Mouse (Mus musculus) telencephalon, adult 2 months (tissue): ENCODE measurements at regions not wholly inside any gene's neighbourhood (a gene's known extent, or its start where the extent isn't known, plus 50 kb on each side); places are given as distances from the start of the nearest gene placed in this dataset.

Source experiments
- DNase-seq: peaks from one replicate; pipeline ENCODE4 v3.0.0-alpha.2; 2011; ENCODE audit warnings: low read depth, low spot score

DNA sequence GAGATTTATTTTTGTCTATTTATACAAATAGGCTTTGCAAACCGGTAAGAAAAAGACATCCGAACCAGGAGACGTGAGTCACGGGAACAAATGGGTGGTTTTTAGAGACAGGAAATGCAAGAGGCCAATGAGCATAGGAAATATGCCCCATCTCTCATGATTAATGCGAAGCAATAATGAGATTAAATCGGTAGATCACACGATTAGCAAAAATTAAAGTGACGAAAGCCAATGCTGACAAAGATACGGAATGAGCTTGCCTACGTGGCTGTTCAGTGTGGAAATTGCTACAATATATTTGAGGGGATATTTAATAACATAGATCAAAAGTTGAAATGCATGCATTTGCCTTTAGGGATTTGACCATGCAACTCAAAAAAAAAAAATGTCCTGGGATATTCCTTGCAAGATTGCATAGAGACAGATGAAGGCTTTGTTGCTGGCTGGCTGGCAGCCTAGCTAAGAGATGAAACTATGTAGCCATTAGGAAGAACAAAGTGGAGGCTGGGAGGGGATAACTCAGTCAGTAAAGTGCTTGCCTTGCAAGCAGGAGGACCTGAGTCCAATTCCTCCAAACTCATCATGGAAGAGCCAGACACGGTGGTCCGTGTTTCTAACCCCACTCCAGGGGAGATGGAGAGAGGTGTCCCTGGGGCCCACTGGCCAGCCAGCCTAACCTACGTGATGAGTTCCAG is 60.2 kb upstream of the Unc5b start:
- DNase-seq, result no peak

GRCm38 (mm10) chr10:60889792-60890191 is 58.4 kb upstream of the Unc5b start:
- DNase-seq, result no peak

DNA sequence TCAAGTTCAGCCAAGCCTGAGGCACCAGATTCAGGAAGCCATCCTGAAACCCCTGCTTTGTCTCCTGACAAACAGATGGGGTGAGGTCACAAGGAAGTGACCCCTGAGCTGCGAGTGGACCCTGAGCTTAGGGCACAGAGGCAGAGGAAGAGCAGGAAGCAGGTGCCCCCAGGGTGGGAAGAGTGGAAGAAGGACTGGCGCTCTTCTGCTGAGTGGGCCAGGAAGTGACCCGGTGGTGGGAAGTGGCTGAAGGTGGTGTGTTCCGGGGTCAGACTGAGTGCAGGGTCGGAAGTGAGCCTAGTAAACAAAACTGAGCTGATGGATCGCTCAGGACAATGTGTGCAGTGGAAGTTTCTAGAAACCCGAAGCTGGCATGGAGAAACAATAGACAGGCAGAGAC is 57.2 kb upstream of the Unc5b start:
- no peak for DNase-seq

DNA sequence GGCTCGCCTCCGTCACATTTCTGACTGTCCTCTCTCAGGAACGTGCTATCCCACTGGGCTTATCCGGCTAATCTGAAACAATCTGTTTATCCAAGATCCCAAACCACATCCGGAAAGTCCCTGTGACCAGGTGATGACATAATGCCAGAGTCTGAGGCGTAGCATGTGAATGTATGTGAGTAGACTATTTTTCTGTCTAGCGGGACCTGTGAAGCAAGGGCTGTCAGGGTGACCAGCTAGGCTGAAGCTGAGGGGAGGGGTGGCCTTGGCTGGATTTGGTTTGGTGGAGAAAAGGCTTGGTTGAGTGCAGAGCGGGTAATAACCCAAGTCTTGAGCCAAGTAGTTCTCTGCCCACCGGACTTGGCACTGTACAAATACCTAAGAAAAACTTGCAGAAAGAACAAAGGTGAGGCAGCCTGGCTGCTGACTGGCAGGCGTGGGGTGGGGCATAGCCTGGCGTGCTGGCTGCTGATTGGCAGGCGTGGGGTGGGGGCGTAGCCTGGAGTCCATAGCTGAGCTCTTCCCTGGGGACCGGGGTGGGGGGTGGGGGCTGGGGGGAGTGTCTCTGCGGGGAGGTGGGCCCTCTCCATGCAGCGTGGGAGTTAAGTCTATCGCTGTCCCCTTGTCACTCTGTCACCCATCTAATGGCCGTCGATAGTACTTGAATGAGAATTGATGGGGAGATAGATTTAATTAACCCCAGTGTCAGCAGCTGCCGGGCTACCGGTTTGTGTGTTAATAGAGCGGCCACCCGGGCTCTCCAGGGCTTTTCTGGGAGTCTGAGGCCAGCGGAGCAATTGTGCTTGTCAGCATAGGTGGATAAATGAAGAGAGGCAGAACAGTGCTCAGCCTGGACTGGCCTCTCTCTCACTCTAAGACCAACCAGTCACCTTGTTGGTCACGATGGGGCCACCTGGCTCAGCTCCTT is 54.2 kb upstream of the Unc5b start:
- DNase-seq, result no peak

DNA sequence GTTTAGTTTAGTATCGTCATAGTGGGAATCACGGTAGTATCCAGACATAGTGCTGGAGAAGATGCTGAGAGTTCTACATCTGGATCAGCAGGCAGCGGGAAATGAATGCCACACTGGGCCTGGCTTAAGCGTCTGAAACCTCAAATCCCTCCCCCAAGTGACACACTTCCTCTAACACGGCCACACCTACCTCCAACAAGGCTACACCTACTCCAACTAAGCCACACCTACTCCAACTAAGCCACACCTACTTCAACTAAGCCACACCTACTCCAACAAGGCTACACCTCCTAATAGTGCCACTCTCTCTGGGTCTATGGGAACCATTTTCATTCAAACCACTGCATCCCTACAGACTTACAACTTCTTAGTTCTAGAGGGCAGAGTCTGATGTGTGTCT is 53.4 kb upstream of the Unc5b start:
- no peak for DNase-seq
